Mouse (Mus musculus): ENCODE measurements around the gene Psmd9.

The Psmd9 gene

GRCm38 (mm10) chr5:123137910-123138229, 31.3 kb upstream of the Psmd9 start:
- no peak for DNase-seq

GRCm38 (mm10) chr5:123138230-123138911, 30.8 kb upstream of the Psmd9 start:
- DNase-seq: peak; percentile 79

GRCm38 (mm10) chr5:123138953-123139721, 30.1 kb upstream of the Psmd9 start:
- peak; percentile 94 for DNase-seq

- DNase-seq: peak; percentile 46
These were observed 29.2 kb upstream of the Psmd9 start for GRCm38 (mm10) chr5:123139722-123140627.

GRCm38 (mm10) chr5:123140694-123141554, 28.3 kb upstream of the Psmd9 start:
- peak; percentile 95 for DNase-seq

GRCm38 (mm10) chr5:123141555-123142160, 27.6 kb upstream of the Psmd9 start:
- DNase-seq: peak; percentile 77

- peak; percentile 72 for DNase-seq
These were observed 26.8 kb upstream of the Psmd9 start, which contains the start of gene Setd1b for GRCm38 (mm10) chr5:123142161-123143157. Gene Setd1b (plus strand): TSS chr5:123142193.

GRCm38 (mm10) chr5:123143251-123143970, 25.8 kb upstream of the Psmd9 start:
- DNase-seq: peak; percentile 77

GRCm38 (mm10) chr5:123143971-123144745, 25.1 kb upstream of the Psmd9 start:
- peak; percentile 76 for DNase-seq

GRCm38 (mm10) chr5:123144746-123145590, 24.2 kb upstream of the Psmd9 start:
- peak; percentile 61 for DNase-seq

- peak; percentile 43 for DNase-seq
These were observed 22.9 kb upstream of the Psmd9 start for GRCm38 (mm10) chr5:123146357-123146756.

GRCm38 (mm10) chr5:123147569-123147968, 21.6 kb upstream of the Psmd9 start:
- DNase-seq: no peak

GRCm38 (mm10) chr5:123148073-123148722, 21.0 kb upstream of the Psmd9 start:
- DNase-seq: peak; percentile 64

GRCm38 (mm10) chr5:123149451-123150400, 19.5 kb upstream of the Psmd9 start:
- DNase-seq: peak; percentile 90

- DNase-seq: peak; percentile 72
These were observed 18.6 kb upstream of the Psmd9 start for GRCm38 (mm10) chr5:123150641-123151040.

- DNase-seq: no peak
These were observed 18.1 kb upstream of the Psmd9 start for GRCm38 (mm10) chr5:123151077-123151476.

All from cerebellum, adult 11-12 months (tissue).